Mouse (Mus musculus) liver, adult 2 months (tissue): ENCODE measurements at regions not wholly inside any gene's neighbourhood (a gene's known extent, or its start where the extent isn't known, plus 50 kb on each side); places are given as distances from the start of the nearest gene placed in this dataset.

ENCODE experiments used
- CTCF ChIP-seq: fragments of 200-500 bp; IDR thresholded peaks from 2 replicates; pipeline ENCODE4 v1.5.1; 2011; ENCODE audit warnings: low read depth, low read length, control low read depth
- POLR2A ChIP-seq: fragments of 200-500 bp; IDR thresholded peaks from 2 replicates; pipeline ENCODE4 v1.6.1; 2011; ENCODE audit warnings: low read length, control low read depth; ENCODE audit not compliant: insufficient read depth; ENCODE audit errors: extremely low read depth

- TF ChIP-seq POLR2A, result no peak
- TF ChIP-seq CTCF, result no peak
Measured at GRCm38 (mm10) chr1:67450831-67451230, 328.0 kb downstream of the Cps1 start.
